Mouse (Mus musculus) gonadal fat pad, adult 2 months (tissue): ENCODE measurements around the gene Cks2. TPM values are rescaled to one million over a fixed set of nuclear protein-coding genes. Genes with fewer than 3 reads are reported as not detected.
"Not testable (repeated sequence)": the region's sequence is repeated elsewhere in the genome, so short reads cannot be mapped to it uniquely, and the experiment has no call there.

Source experiments
- DNase-seq: peaks from one replicate; pipeline ENCODE4 v3.0.0-alpha.2; 2012; ENCODE audit warnings: low read depth
- polyA plus RNA-seq: library from polyadenylated mRNA; depleted of rRNA; stranded (reverse); fragments of >200 nt; gene quantifications from 2 replicates; pipeline ENCODE4 v1.2.3, GENCODE M21; 2012

Cks2 gene
- polyA plus RNA-seq, 1 experiment: 11.2 TPM

DNA sequence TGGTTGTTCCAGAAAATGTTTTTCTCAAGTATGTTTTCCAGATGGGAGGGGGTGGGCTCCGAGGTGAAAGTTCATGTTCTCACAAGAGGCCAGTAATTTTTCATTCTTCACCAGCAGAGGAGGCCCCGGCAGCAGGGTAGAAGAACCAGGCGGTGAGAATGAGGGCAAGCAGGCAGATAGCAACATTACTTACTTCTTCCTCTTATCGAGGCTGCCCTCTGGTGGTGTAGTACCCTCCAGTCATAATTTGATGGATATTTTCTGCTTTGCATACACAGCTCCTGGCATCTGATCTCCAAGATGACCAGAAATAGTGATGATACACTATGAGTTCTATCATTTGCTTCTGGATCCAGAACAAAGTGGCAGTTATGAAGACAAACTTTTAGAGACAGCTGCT is 6.1 kb upstream of the Cks2 start:
- no peak for DNase-seq

- DNase-seq: no peak
Measured at GRCm38 (mm10) chr13:51641424-51641823, 3.6 kb upstream of the Cks2 start.

DNA sequence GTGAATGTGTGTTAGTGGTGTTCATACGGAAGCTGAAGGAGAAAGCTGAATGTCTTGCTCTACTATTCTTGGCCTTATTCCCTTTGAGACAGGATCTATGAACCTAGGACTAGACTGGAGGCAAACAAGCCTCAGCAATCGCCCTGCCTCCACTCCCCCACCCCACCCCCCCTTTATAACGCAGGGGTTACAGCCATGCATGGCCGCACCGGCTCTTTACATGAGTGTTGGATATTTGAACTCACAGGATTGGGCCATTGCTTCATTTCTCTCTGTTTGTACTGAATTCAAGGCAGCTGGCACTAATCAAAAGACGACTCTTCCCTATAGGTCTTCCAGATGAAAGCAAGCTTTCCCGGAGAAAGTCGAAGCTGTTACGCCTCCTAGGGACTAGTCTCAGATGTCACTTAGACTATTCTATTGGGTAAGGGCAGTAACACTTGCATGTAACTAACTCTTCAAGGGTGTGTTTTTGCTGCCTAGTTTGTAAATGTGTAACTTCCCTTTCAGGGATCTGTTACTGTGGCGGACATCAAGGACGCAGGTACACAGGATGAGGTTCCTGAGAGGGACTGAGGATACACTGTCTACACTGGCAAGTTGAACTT is 2.8 kb upstream of the Cks2 start:
- no peak for DNase-seq

DNA sequence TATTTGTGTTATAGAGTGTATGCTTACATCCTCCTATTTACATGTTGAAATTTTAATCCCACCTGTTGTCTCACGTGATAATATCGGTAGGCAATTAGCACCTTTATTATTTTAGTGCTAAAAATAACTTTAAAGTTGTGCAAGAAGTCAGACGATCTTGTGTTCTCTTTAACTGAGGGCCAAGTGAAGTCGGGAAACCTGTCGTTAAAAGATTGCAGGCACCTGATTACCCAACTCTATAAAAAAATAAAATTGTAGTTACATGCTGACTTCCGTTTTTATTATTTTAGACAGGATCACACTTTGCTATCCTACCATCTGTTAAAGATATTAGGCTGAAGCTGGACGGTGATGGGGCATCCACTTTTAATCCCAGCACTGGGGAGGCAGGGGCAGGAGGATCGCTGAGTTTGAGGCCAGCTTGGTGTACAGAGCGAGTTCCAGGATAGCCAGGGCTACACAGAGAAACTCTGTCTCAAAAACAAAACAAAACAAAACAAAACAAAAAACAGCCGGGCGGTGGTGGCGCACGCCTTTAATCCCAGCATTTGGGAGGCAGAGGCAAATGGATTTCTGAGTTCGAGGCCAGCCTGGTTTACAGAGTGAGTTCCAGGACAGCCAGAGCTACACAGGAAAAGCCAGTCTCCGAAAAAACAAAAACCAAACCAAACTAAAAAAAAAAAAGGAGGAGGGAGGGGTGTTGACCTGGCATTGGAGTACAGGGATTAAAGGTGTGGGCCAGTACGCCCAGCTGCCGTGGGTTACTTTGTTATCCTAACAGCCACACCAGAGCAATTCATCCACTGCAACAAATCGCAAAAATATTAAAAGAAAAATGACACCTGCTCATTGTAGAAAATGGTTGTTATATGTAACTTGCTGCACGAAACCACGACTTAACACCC is 856 bp upstream of the Cks2 start:
- no peak for DNase-seq

DNA sequence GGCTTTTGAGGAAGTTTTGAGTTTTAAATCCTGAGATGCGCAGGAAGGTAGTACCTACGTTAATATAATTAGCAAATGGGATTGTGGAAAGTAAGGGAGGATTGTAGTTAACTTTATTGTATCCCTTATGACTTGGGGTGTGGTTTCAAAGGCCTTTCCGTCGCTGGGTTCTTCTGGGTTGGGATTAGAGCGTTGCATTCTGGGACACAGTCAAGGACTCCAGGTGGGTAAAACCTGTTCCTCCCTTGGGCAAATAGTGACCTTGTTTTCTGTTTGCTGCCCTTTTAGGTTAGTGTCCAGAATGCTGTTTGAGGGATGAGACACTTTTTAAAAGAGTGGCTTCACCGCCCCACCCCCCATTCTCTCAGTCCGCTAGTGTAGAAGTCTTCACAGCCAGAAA is 840 bp downstream of the Cks2 start:
- no peak for DNase-seq

DNA sequence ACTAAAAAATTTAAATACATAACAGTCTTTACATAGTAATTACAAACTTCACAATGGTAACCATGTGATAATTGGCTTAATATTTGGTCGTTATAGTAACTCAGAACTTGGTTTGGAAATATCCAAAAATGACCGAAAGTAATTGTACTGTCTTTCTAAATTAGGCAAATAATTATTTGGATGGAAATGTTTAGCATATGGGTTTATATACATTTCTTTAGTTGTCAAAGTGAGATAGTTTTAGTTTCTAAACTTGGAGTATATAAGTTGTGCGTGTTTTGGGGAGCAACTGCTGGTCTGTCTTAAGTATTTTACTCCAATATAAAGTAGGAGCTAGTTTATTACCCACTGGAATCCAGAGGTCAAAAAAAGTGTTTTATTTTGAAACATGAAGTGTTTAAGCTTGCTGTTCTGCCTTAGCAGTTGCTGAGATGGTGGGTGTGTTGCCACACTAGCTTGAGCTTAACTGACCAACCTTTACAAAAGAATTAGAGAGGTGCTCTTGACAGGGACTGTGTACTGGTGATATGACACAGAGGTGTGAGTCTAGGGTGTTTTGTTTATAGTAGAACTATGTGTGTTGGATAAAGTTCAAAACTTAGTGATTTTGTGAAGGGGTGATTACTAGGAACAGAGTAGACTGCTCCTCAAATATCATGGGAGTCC is 1.5 kb downstream of the Cks2 start:
- no peak for DNase-seq

- DNase-seq: no peak
Measured at GRCm38 (mm10) chr13:51647770-51648169, 2.7 kb downstream of the Cks2 start.

DNA sequence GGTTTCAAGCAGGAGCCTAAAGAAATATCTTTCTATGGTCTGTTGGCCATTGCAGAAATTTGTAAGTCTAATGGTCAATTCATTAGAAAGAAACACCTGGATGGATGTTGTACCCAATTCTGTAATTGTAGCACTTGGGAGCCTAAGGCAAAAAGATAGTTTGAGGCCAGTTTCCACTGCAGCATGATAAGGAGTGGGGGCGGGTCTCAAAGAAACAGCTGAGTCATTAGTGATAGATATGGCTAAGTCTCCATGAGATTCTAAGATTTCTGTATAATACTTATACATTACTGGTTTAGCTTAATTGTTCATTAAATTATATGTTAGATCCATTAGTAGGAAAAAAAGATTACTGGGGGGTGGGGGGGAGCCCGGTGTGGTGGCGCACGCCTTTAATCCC is 3.2 kb downstream of the Cks2 start:
- DNase-seq: no peak

DNA sequence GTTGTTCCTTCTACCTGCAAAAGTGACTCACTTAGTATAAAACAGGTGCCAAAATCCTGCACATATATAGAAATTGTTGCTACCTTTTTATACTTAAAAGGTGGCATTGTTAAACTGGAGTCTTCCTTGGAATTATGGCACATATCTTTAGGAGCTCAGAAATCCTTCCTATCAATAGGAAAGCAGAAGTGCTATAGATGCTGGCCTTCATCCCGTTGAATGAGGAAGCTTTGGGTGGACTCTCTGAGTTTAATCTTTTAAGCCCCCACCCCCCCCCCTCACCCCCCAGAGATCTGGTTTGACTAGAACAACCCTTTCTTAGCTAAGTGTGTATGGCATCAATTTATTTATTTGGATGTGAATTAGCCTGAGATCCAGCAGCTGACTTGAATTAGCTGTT is 4.7 kb downstream of the Cks2 start:
- no peak for DNase-seq

DNA sequence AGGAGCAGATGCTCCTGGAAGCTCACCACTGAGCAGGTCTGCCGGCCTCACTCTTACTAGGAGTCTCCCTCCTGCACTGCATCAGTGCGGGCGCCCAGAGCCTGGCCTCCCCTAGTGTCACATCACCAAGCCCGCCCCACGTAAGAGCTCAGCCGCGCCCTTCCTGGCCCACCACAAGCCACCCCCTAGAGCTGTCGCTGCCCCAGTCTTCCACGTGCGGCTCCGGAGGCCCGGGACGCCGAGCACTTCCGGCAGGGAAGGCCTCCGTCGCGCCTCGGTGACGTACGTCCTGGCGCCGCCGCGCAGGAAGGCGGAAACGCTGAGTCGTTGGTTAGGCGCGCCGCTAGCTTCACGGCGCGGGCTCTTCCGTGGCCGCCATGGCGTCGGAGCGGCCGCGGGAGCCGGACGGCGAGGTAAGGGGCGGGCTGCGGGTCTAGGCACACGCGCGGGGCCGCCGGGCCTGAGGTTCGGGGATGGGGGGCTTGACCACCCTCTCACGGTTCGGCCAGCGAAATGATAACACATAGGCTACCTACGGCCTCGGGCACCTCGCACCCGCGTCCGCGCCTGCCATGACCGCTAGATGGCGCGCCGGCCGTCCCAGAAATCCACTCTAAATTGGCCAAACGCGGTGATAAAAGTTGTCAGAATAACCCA is 6.5 kb downstream of the Cks2 start, which contains the start of gene Secisbp2:
Gene Secisbp2, plus strand, starts transcription at position 290 of the 657 bp plus-strand sequence.
- DNase-seq: no peak

DNA sequence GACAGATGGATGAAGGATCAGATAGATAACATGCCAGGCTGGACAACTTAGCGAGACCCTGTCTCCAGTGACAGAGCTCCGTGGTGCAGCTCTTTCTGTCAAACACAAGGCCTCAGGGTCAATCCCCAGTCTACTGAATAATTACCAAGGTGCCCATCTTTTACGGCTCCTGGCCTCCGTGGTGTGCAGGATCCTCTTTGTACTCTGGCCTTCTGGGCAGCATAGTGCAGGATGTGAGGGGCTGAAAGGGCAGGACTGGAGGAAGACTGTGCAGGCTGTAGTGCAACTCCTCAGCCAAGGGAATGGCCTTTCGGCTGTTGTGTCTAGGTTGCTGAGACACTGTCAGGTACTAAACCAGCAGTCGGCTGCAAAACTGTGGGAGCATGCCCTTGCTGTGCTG is 8.1 kb downstream of the Cks2 start:
- DNase-seq: no peak

GRCm38 (mm10) chr13:51653961-51654360 is 8.9 kb downstream of the Cks2 start:
- DNase-seq: no peak

- DNase-seq: no peak
Measured at GRCm38 (mm10) chr13:51656516-51657235, 11.6 kb downstream of the Cks2 start.

- DNase-seq: no peak
Measured at GRCm38 (mm10) chr13:51658094-51658493, 13.1 kb downstream of the Cks2 start.

DNA sequence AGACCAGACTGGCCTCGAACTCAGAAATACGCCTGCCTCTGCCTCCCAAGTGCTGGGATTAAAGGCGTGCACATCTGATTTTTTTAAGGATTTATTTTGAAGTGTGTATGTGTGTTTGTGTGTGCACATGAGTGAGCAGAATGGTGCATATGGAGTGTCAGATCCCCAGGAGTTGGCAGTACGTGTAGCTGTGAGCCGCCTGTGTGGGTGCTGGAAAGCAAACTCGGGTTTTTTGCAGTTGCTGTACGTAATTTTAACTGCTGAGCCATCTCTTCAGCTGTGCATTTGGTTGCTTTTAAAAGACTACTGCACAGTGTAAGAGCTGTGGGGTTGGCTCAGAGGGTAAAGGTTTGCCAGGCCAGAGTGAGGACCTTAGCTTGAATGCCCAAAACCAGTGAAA is 14.5 kb downstream of the Cks2 start:
- no peak for DNase-seq

DNA sequence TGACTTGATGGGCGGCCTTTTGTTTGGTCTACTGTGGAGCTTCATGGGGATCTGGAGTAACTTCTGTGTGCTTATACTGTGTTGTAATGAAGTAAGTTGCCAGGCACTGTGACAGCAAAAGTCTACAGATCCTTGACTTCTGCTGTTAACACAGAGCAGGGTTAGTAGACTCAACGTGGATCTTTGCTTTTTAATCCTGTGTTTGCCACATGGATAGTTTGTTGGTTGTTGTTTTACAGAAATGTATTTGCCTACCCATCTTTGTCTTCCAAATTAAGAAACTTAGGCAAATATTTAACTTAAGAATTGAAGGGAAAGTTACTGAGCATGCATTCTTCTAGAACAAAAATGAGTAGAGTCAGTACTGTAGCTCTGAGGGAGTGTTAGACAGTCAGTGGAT is 18.5 kb downstream of the Cks2 start:
- no peak for DNase-seq

DNA sequence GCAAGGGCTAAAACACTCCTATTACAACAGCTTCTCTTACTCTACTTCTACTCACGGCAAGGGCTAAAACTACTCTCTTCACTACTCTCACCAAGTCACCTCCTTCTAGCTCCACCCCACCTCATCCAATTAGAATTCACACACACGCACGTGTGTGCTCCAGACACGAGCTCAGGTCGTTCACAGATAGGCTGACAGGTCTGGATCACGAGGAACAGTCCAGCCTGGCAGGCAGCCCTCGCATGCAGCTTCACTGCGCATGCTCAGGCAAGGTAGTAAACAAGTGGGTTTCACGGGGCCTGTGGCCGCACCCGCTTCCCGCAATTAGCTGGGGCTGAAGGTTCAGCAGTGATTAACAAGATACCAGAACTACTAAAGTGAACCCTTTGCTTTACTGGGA is 23.2 kb downstream of the Cks2 start:
- DNase-seq: not testable (repeated sequence)

GRCm38 (mm10) chr13:51676641-51677040 is 31.6 kb downstream of the Cks2 start:
- DNase-seq: no peak

GRCm38 (mm10) chr13:51677041-51677440 is 32.0 kb downstream of the Cks2 start:
- DNase-seq: no peak

DNA sequence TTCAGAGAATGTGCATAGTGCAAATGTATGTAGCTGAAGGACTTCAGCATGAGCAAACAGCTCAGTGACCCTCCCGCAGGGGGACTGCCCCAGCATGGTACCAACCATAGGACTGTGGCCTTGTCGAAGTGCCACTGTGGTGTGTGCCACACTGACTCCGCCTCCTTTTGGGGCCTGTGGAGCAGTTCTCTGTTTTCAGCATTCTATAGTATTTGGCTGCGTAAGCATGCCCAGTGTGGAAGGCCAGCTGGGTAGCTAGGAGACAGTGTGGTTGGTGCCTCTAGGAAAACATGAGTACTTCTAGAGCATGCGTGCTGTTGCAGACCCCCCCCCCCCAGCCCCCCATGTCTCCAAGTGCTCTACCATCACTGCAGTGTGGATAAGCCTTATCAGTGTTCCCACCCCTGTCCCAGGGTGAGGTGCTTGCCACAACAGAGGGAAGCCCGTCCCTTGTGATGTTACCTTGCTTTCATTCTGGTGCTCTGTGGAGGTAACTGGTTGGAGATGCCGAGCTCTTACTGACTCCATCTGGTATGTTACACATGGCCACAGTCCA is 32.7 kb downstream of the Cks2 start:
- DNase-seq: no peak

- DNase-seq: no peak
Measured at GRCm38 (mm10) chr13:51678687-51679086, 33.7 kb downstream of the Cks2 start.
